Mouse (Mus musculus) adrenal gland, postnatal 10 days (tissue): ENCODE data around the gene Dio1. TPM values are rescaled to one million over a fixed set of nuclear protein-coding genes. Genes with fewer than 3 reads are reported as not detected.
A peak's percentile ranks its signal among the peaks of the same experiment; 100 is the strongest.

Experiments used
- DNase-seq: peaks from one replicate; pipeline ENCODE4 v3.0.0; 2021; ENCODE audit warnings: mixed read lengths
- long read RNA-seq, 2 experiments: library from polyadenylated mRNA; stranded (forward); transcript quantifications; one replicate each; pipeline ENCODE4 v2.0.0; 2021
- total RNA-seq, 2 experiments: library from RNA; stranded (reverse); gene quantifications; 2 replicates each; pipeline ENCODE4 v1.2.3; 2021

Dio1 gene
- total RNA-seq, result 10 to 100 TPM in 1 of 2 experiments, 1 to 10 TPM in 1; 9.1 to 12.2 TPM
- long read RNA-seq, experiment 1, transcript Dio1-201 (4 exons, 1,690 nt), result major isoform, 17 of 20 reads
- long read RNA-seq, experiment 1, partial matches to known transcripts, result 1 of 20 reads
- long read RNA-seq, experiment 1, other reads (novel, unspliced or antisense), result 1 of 20 reads
- long read RNA-seq, experiment 2, partial matches to known transcripts, result 0 of 4 reads
- long read RNA-seq, experiment 2, other reads (novel, unspliced or antisense), result 0 of 4 reads

DNA sequence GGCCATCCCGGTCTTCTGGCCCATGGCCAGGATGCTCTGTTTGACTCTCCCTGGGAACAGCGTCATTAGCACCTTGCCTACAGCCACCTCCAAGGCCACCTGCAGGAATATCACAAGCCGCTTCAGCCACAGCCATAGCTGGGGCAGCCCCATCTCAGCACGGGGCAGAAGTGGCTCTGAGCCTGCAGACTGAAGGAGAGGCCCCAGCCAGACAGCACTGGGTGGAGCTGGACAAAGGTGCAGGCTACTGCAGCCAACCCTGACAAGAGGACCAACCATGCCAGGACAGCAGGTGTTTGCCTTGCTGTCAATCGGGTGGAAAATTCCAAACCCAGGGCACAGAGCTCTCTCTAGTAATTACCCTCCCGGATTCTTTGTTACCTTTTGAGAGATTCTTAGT, at the start of gene Dio1:
Gene Dio1 (minus strand): TSS at position 204 of the 400 bp plus-strand sequence.
- peak; percentile 11 for DNase-seq

DNA sequence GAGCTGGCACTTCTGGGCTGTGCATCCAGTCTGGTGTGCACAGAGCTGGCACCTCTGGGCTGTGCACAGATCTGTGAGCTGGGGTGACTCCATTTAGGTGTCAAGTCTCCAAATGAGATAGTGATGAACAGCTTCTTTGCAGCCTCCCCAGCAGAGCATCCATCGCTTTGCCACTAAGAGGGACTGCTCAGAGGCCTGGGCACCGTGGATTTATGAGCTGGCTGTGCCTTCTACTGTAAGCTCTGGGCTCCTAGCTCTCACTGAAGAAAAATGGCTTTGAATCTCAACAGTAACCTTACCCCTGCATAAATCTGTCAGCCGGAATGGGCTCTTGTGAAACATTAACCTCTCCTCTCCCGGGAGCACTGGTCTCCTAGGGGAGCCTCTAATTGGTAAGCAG, 47.6 kb upstream of the Dio1 start:
- DNase-seq, result peak; percentile 39

DNA sequence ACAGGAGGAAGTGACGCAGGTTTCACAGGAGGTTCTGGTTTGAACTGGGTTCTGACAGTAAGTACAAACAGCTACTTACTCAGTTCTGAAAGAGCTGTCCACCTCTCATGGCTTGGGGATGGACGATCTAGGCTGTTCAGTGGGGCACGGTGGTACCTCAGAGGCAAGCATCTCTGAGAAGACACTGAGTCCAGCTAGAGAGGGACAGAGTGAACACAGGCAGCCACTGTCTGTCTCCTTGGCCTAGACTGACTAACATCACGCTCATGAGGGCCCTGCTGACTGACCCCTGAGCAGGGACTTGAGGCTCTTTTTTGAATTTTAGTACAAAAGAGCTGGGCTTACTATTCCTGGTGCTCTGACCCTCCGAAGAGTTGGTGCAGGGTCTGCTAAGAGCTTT, 47.2 kb upstream of the Dio1 start:
- DNase-seq, result no peak

DNA sequence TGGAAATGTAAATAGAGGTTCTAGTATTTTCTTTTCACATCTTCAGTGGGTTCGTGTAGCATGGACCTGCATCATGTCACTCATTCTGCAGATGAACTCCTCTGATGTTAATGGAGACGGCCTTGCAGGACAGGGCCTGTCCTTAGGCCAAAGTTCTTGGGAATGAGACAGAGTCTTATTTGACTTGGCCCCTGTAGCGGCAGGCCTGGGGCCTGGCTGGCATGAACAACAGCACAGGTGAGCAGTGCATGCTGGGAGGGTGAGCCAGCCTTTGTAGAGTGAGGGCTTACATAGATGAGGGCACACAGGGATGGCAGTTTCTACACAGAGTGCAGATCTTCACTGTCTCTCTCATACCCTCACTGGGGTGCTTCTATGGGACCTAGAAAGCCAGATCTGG, 46.6 kb upstream of the Dio1 start:
- no peak for DNase-seq

DNA sequence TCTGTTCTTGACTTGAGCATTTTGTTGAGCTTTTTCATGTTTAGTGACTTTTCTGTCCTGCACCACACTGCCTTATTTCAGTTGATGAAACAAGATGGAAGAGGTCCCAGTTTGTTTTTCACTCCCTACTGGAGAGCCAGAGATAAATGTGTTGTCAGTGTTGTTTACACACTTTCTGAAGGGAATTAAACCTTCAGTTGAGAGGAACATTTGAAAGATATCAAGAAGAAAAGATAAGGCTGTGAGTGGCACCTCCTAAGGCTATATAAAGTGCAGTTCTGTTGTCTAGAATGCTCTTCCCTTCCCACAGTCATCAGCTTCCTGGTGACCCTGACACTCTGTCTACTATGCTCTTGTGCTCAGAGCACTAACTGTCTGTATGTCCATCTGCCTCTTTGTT, 44.4 kb upstream of the Dio1 start:
- DNase-seq, result no peak

DNA sequence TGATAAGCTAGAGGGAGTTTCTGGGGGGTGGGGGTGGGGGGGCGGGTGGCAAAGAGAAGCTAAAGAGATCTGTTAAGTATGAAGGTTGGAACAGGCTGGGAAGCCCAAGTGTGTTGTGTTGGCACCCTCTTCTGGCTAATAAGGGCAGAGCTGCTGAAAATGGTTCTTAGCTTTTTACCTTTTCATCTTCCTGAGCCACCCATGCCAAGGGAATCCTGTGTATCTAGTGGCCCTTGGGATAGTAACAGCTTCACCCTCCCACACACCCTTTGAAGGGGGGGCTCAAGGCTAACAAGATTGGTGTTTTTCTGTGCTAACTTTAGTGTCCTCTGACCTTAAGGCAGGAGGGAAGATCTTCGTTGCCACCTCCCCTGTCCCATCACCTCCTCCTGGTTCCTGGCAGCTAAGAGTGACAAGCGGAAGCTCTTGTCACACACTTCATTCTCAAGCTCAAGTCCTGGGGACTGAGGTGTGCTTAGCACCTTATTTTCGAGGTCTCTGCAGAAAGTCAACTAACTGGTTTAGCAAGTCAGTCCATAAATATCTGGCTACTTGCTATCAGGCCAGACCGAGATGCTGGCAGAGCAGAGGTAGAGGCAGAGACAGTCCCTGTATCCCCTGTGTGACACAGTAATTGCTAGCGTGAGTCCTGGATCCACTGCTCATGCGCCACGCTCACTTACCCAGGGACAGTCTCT, 42.5 kb upstream of the Dio1 start:
- DNase-seq, result peak; percentile 43

DNA sequence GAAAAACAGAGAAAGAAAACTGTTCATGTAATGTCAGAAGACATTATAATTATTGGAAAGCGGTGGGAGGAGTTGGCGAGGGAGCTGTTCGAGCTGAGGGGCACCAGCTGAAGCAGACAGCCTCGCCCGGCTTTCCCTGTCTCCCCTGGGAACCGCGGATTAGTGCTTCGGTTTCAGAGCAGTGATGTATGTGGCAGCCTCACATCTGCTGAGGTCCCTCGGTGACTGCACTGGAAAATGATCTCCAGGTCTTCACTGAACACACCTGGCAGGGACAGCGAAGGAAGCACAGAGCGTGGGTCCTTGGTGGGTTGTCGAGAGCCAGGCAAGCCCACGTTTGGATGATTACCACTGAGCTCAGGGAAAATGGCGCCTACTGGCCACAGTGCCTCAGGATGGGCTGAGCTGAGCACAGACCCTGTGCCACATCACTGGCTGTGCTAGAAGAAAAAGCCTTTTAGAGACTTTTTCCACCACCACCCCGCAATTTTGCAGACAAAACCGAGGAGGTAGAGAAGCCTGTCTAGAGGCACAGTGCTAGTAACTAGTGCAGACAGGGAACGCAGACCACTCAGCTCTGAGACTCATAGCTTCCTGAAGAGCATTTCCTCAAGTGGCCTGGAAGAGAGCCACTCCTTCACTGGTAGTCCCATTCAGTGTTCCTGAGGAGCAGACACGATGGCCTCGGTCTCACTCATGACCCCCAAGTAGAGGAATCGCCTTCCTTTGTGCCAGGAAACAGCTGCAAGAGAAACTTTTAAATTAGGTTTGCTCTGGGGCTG, 41.8 kb upstream of the Dio1 start:
- no peak for DNase-seq

DNA sequence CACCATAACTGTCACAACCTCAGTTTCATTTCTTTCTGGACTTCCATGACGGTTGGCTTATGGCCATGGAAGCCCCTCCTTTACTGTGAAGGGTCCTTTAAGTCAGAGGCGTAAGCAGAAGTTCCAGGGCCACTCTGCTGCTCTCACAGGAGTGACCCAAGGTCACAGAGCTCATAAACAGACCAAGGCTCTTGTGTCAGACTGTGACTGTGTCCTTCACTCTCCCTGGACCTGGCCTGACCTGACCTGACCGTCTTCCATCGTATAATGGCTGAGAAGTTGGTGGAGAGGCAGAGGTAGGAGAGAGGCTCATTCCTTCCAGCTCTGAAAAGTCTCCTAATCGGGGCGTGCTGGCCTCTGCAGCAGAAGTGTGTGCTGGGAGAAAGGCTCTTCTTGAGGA, 40.3 kb upstream of the Dio1 start:
- DNase-seq, result no peak

DNA sequence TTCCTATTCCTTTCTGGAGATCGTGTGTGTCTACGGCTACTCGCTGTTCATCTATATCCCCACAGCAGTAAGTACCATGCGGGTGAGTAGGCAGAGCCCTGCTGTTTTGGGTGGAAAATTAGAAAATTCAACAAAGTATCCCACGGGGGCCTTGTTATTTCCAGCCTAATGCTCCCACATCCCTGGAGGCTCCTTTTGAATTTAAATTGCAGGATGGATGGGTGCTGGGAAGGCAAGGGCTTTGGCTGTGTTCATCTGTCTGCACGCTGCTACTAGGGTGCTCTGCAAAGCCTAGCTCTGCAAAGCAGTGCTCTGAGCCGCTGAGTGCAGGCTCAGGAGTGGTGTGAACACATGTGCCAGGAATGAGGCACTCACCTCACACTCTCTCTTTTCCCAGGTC, 37.6 kb upstream of the Dio1 start:
- no peak for DNase-seq

DNA sequence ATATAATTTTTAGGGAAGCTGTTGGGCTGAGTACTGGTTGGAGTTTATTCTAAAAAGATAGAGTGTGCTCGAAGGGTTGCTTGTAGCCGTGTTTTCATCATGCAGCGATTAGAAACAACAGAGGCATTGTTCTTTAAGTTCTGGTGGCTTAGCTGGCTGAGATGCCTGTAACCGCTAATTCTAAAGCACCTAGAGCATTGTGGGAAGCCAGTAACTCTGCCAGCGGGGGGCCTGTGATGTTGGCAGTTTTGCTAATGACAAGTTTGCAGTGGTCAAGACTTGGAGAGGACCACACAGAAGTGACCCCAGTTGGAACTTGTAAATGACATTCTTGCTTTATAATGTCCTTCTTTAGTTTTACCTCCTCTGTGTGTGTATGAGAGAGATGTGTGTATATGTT, 34.4 kb upstream of the Dio1 start:
- no peak for DNase-seq

DNA sequence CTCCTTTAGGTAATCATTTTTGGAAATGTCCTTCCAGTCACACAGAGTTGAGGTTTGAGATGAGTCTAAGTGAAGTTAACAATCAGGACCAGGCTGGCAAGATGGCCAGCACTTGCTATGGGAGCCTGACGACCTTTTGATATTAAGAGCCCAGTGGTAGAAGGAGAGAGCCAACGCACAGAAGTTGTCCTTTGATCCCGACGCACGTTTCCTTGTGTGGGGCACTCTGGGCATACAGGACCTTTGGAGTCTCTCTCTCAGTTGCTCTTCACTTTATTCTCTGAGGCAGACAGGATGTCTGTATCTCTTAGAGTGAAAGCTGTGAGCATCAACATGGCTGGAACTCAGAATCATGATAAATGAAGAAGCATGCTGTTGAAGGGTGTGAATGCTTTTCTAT, 30.5 kb upstream of the Dio1 start:
- no peak for DNase-seq

DNA sequence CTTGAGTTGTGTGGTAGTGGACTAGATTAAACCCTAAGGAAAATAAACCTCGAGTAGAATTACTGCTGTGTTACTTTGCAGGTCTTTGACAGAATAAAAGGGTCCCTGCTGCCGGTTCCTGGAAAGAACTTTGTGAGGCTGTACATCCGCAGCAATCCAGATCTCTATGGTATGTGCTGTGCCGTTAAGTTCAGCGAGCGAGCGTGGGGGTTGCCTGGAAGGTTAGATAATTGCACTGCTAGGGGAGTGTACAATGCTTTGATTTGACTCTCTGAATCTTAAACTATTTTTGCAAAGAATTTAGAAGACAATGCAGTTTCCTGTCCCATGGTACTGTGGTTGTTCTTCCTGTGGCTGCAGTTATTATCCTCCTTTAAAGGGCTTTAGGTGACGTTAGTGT, 29.4 kb upstream of the Dio1 start:
- DNase-seq, result no peak

DNA sequence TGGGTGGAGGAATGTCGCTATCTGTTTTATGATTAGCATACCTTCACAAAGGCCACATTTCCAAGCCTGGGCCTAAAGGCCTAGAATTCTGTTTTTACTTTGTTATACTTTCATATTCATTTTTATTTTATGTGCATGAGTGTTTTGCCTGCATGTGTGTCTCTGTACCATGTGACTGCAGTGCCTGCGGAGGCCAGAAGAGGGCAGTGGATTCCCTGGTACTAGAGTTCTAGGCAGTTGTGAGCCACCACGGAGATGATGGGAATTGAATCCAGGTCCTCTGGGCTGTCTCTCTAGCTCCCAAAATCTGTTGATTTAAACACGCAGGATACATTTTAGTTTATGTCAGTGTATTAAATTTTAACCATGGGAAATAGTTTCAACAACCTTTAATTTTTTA, 26.5 kb upstream of the Dio1 start:
- no peak for DNase-seq

DNA sequence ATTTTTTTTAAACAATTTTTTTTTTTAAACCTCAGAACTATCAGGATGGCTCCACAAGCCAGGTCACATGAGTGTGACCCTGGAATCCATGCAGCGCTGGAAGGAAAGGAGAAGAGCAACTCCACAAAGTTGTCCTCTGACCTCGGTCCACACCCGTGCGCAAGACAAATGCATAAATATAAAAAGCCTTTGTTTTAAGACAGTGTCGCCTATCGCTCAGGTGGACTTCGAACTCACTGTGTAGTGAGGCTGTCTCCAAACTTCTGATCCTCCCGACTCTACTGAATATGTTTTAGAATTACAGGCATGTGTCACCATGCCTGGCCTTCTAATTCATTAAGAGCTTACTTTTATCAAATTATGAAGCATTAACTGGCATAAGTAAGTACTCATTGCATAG, 21.6 kb upstream of the Dio1 start:
- no peak for DNase-seq

DNA sequence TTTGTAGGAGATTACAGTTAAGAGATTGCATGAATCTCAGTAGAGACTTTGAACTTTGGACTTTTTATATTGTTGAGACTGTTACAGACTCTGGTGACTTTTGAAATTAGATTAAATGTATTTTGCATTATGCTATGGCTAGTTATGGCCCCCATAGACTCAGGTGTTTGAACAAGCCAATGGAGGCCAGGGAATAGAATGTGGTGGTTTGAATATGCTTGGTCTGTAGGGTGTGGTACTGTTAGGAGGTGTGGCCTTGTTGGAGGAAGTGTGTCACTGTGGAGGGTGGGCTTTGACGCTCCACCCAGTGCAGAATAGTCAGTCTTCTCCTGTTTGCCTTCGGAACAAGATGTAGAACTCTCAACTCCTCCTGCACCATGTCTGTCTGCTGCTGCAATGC, 16.1 kb upstream of the Dio1 start:
- DNase-seq, result no peak

DNA sequence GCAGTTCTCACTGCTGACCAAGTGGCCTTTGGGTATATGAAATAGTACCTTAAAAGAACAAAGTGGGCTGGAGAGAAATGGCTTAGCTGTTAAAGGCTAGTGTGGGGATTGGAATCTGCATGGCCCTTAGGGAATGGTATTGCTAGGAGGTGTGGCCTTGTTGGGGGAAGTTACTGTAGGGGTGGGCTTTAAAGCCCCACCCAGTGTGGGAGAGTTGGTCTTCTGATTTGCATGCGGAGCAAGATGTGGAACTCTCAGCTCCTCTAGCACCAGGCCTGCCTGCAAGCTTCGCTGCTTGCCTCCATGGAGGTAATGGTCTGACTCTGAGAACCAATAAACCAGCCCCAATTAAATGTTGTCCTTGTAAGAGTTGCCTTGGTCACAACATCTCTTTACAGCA, 14.1 kb upstream of the Dio1 start:
- DNase-seq, result no peak

DNA sequence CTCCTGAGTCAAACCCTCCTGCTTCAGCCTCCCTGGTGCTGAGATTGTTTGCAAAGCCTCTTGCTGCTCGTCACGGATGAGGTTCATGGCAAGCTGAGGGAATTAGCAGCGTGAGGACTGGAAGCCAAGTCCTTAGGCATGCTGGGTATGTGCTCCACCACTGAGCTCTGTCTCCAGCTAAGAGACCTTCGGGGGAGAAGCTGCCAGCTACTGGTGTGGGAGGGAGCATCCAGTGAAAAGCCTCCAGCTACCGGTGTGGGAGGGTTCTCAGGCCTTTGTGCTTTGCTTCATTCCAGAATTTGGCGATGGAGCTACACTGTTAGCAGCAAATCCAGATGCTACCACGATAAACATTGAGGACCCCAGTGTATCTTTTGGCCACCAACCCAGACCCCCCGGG, 11.7 kb upstream of the Dio1 start:
- no peak for DNase-seq

DNA sequence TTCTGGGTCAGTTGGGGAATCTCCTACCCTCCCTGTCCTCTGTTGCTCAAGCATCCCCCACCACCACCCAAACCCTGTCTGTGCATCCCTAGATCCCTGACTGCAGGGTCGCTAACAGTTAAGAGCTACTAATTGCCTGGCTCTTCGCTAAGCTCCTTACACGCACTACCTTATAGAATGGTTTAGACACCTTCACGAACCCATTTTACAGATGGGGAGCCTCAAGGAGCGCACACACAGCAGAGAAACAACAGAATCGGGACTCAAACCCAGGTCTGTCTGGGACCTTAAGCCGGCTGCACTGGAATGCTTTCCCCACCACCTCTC, 7.5 kb upstream of the Dio1 start:
- DNase-seq, result no peak

DNA sequence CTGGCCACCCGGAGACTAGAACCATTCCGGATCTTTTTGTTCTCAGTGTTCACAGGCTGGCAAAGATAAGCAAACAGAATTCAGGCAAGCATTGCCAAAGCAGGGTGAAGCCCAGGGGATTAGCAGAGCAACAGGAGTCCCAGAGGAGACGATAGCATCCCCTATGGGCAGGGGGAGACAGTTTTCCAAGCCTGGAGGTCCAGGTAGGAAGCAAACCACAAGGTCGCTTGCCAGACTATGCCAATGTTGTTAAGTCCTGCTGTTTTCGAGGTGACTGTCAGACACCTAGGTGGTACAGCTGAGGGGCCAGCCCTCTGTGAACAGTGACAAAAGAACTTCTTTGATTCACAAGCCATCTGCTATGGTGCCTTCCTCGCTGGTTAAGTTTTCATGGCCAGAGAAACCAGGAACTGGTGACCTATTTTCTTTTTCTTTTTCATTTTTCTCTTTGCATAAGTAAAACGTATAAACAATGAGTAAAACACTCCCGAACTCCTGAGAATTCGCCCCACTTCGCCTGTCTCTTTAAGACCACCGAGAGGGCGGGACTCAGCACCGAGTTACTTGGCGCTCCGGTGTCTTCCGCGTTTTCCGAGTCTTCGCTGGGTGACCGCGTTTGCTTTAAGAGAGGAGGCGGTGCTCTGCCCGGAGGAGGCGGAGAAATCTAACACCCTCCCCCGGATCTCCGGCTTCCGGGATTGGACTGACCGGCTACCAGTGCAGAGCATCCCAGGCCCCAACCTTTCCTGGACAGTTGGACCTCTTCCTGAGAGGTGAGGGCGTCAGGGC, 6.9 kb upstream of the Dio1 start, which contains the start of gene Yipf1:
Gene Yipf1 (plus strand): TSS at position 674 of the 789 bp plus-strand sequence.
- peak; percentile 94 for DNase-seq

DNA sequence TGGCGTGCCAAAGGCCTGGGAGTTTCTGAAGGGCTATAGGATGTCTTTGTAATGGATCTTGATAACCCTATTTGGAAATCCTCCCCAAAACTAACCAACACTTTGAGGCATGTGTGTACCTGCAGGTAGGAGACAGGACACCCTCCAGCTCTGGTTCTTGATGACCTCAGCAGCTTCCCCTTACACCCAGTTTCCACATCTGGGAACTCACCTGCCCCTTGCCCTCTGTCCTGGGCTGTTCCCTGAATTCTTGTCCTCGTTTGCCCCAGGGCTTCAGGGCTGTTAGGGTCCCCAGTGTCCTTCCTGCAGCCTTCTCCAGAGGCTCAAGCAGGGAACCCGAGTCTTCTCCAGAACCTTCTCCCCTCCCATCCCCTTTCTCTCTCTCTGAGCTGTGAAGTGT, 3.4 kb downstream of the Dio1 start:
- DNase-seq, result no peak

DNA sequence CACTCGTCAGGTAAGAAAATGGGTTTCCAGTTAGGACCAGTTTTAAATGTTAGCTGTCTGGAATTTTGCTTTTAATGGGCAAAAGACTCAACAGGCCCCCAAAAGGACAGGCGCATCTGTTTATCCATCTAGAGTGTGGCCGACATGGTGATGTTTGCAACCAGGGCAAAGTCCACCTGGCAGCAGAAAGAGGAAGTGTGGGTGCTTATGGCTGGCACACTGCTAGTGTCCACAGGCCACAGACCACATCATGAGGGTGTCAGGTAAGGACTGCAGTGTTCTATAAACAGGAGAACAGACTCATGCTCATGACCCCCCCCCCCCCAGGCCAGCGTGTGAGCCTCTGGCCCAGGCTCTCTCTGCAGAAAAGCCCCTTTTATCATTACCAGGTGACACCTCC, 4.1 kb downstream of the Dio1 start:
- no peak for DNase-seq

DNA sequence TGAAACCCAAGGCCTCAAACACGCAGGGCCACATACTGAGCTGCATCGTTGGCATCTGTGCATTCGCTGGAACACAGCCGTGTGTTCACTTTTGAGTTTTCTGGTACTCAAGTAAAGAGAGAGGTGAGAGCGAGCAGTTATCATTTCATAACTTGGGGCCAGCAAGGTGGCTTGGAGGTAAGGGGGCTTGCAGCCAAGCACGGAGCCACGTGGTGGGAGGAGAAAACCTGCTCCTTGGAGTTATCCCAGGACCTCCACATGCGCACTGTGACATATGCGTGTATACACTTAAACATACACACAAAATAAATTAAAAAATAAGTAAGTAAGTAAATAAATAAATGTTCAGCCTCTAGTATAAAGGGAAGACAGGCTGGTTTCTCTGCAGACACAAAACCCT, 4.7 kb downstream of the Dio1 start:
- no peak for DNase-seq
